In genomic region chr15:63658031-63658521, GRCm38 (mm10) we compare ENCODE assay signal across 16 mouse cellular contexts.
DNase-seq lines count a peak whose midpoint lies in the region; ATAC-seq and TF ChIP-seq lines count a peak whose summit lies in the region.
"Had no signal": no experiment of that assay in that cellular context is flagged by ENCODE, and none has a peak within 500 bp of the region (broad histone marks: within the 10 kb centered on the region; RNA-seq: fewer than 3 reads in every experiment).

No protein-coding gene starts in this region.

- H3K4me3 ChIP-seq in G1E (ENCODE audit: low read depth, low read length) = peak overlapping the region; percentile 5; the same call in 1 of the 2 replicates
- no peak overlapping the region for H3K4me3 ChIP-seq in liver, embryonic 16.5 days (ENCODE audit: low read depth, low read length)
- no peak overlapping the region for H3K4me3 ChIP-seq in forebrain, embryonic 11.5 days (ENCODE audit: low read depth, low read length)
- H3K4me3 ChIP-seq in forebrain, embryonic 14.5 days (ENCODE audit: low read depth, low read length) = no peak overlapping the region
- H3K4me3 ChIP-seq: hindbrain, embryonic 12.5 days; layer of hippocampus, adult 2 months; midbrain, embryonic 13.5 days; neural tube, embryonic 12.5 days had no signal

- H3K9ac ChIP-seq in liver, embryonic 16.5 days (ENCODE audit: low read depth, low read length) = no peak overlapping the region
- no peak overlapping the region for H3K9ac ChIP-seq in forebrain, embryonic 11.5 days (ENCODE audit: low read length)
- no peak overlapping the region for H3K9ac ChIP-seq in forebrain, embryonic 14.5 days (ENCODE audit: low read length)
- H3K9ac ChIP-seq: hindbrain, embryonic 12.5 days; midbrain, embryonic 13.5 days; neural tube, embryonic 12.5 days had no signal

- H3K4me1 ChIP-seq in G1E (ENCODE audit: insufficient read depth, low read depth, low read length) = peaks cover 71% of the 10 kb centered on the region
- no peaks in the 10 kb centered on the region for H3K4me1 ChIP-seq in liver, embryonic 16.5 days (ENCODE audit: control insufficient read depth, low read depth, low read length)
- no peaks in the 10 kb centered on the region for H3K4me1 ChIP-seq in forebrain, embryonic 11.5 days (replicated peaks; ENCODE audit: control insufficient read depth, insufficient read depth, low read length)
- no peaks in the 10 kb centered on the region for H3K4me1 ChIP-seq in forebrain, embryonic 14.5 days (ENCODE audit: control insufficient read depth, insufficient read depth, low read length)
- H3K4me1 ChIP-seq: midbrain, embryonic 13.5 days; neural tube, embryonic 12.5 days had no signal

- WGBS in liver, embryonic 16.5 days (ENCODE audit: insufficient replicate concordance) = 19% methylated on average over 9 of the region's 9 CpGs
- 84% methylated on average over 9 of the region's 9 CpGs for WGBS in forebrain, embryonic 11.5 days
- 78% methylated on average over 9 of the region's 9 CpGs for WGBS in forebrain, embryonic 14.5 days

- DNase-seq in gastrocnemius, adult 18-20 months (ENCODE audit: low spot score) = peak; percentile 25
- DNase-seq in gastrocnemius, postnatal 25 days = no peak
- DNase-seq in G1E (ENCODE audit: low spot score) = peak; percentile 30
- no peak for DNase-seq in forebrain, embryonic 11.5 days (ENCODE audit: low spot score)
- DNase-seq in forebrain, embryonic 14.5 days (ENCODE audit: low spot score) = no peak
- no peak for DNase-seq in frontal cortex, postnatal 36 days (ENCODE audit: low spot score in 2 of 2)
- DNase-seq: adrenal gland, postnatal 25 days; kidney, adult 9 months had no signal

- peak; percentile 58 for ATAC-seq in G1E (ENCODE audit: extremely low read depth, insufficient number of reproducible peaks, low FRiP score, poor library complexity, severe bottlenecking)
- peak; percentile 60 to 65 for ATAC-seq in hematopoietic stem cell, adult 5-6 weeks (replicated peaks in 1 of 2; ENCODE audit: insufficient read depth in 1 of 2, low FRiP score in 2 of 2, low TSS enrichment in 1 of 2, low read depth in 1 of 2, poor library complexity in 2 of 2, severe bottlenecking in 2 of 2)
- peak; percentile 24; the same call in 1 of the 2 replicates for ATAC-seq in liver, embryonic 16.5 days (ENCODE audit: low read depth)
- no peak for ATAC-seq in forebrain, embryonic 11.5 days (replicated peaks; ENCODE audit: low FRiP score)
- no peak for ATAC-seq in forebrain, embryonic 14.5 days
- ATAC-seq: forebrain, embryonic 16.5 days; midbrain, embryonic 13.5 days had no signal

- no peaks in the 10 kb centered on the region for H3K9me3 ChIP-seq in G1E (replicated peaks)
- no peaks in the 10 kb centered on the region for H3K9me3 ChIP-seq in liver, embryonic 16.5 days (replicated peaks; ENCODE audit: control insufficient read depth, low read length)
- no peaks in the 10 kb centered on the region for H3K9me3 ChIP-seq in forebrain, embryonic 11.5 days (ENCODE audit: control insufficient read depth, low read length)
- no peaks in the 10 kb centered on the region for H3K9me3 ChIP-seq in forebrain, embryonic 14.5 days (replicated peaks; ENCODE audit: control insufficient read depth, low read length)
- H3K9me3 ChIP-seq: hindbrain, embryonic 12.5 days; midbrain, embryonic 13.5 days; neural tube, embryonic 12.5 days had no signal

- TF ChIP-seq CTCF in G1E (IDR thresholded peaks at IDR 0.05; ENCODE audit: low read depth, low read length) = no peak

- H3K4me2 ChIP-seq in liver, embryonic 16.5 days (ENCODE audit: low read depth, low read length) = no peak overlapping the region
- H3K4me2 ChIP-seq in forebrain, embryonic 11.5 days (ENCODE audit: low read depth, low read length, severe bottlenecking) = no peak overlapping the region
- no peak overlapping the region for H3K4me2 ChIP-seq in forebrain, embryonic 14.5 days (ENCODE audit: low read length)
- H3K4me2 ChIP-seq: heart, embryonic 11.5 days; hindbrain, embryonic 12.5 days; midbrain, embryonic 13.5 days; neural tube, embryonic 12.5 days had no signal

- no peak overlapping the region for H3K27ac ChIP-seq in liver, embryonic 16.5 days (ENCODE audit: low read length)
- H3K27ac ChIP-seq in forebrain, embryonic 11.5 days (ENCODE audit: low read depth, low read length) = no peak overlapping the region
- no peak overlapping the region for H3K27ac ChIP-seq in forebrain, embryonic 14.5 days (ENCODE audit: low read depth, low read length)
- H3K27ac ChIP-seq: hindbrain, embryonic 12.5 days; layer of hippocampus, adult 2 months; midbrain, embryonic 13.5 days; neural tube, embryonic 12.5 days had no signal

- H3K27me3 ChIP-seq in G1E (ENCODE audit: insufficient read depth, low read length) = no peaks in the 10 kb centered on the region
- H3K27me3 ChIP-seq in liver, embryonic 16.5 days (ENCODE audit: control insufficient read depth, insufficient read depth, low read depth, low read length) = no peaks in the 10 kb centered on the region
- H3K27me3 ChIP-seq in forebrain, embryonic 11.5 days (ENCODE audit: control insufficient read depth, insufficient read depth, low read length) = no peaks in the 10 kb centered on the region
- no peaks in the 10 kb centered on the region for H3K27me3 ChIP-seq in forebrain, embryonic 14.5 days (replicated peaks; ENCODE audit: control insufficient read depth, insufficient read depth, low read length)
- H3K27me3 ChIP-seq: hindbrain, embryonic 12.5 days; neural tube, embryonic 12.5 days had no signal

- H3K36me3 ChIP-seq in G1E (replicated peaks) = no peaks in the 10 kb centered on the region
- H3K36me3 ChIP-seq in liver, embryonic 16.5 days (ENCODE audit: control insufficient read depth, insufficient read depth) = no peaks in the 10 kb centered on the region
- H3K36me3 ChIP-seq in forebrain, embryonic 11.5 days (ENCODE audit: control insufficient read depth, insufficient read depth, low read length) = no peaks in the 10 kb centered on the region
- no peaks in the 10 kb centered on the region for H3K36me3 ChIP-seq in forebrain, embryonic 14.5 days (ENCODE audit: control insufficient read depth, insufficient read depth, low read length)
- H3K36me3 ChIP-seq: hindbrain, embryonic 12.5 days; midbrain, embryonic 13.5 days; neural tube, embryonic 12.5 days had no signal

Comparison
In these comparisons a context has a peak if more than half of its experiments do, and no peak if none do; other contexts are left out.
1. DNase-seq: peak in gastrocnemius, adult 18-20 months (single experiment) and G1E (single experiment); none in gastrocnemius, postnatal 25 days (single experiment), forebrain, embryonic 11.5 days (single experiment), forebrain, embryonic 14.5 days (single experiment) and frontal cortex, postnatal 36 days (0 of 2).
2. ATAC-seq: peak in G1E (single experiment), hematopoietic stem cell, adult 5-6 weeks (2 of 2) and liver, embryonic 16.5 days (single experiment); none in forebrain, embryonic 11.5 days (single experiment) and forebrain, embryonic 14.5 days (single experiment).